Mouse (Mus musculus) forebrain, embryonic 12.5 days (tissue): ENCODE measurements around the gene Myl3. TPM values are rescaled to one million over a fixed set of nuclear protein-coding genes. Genes with fewer than 3 reads are reported as not detected.

ENCODE experiments used
- ATAC-seq: fragments of 200-750 bp; cut with Nextera tagmentation; 2 replicates; pipeline ENCODE4 v1.8.0; 2017; ENCODE audit warnings: moderate TSS enrichment; ENCODE audit not compliant: low FRiP score
- H3K27ac ChIP-seq: fragments of 300-500 bp; sonication (generic); 2 replicates; pipeline ENCODE4 v1.5.1; 2016; ENCODE audit warnings: mild to moderate bottlenecking
- H3K27me3 ChIP-seq: fragments of 300-500 bp; sonication (generic); 2 replicates; pipeline ENCODE4 v1.6.1; 2016; ENCODE audit warnings: mild to moderate bottlenecking
- H3K36me3 ChIP-seq: fragments of 300-500 bp; sonication (generic); replicated peaks from 2 replicates; pipeline ENCODE4 v1.6.1; 2016; ENCODE audit warnings: mild to moderate bottlenecking
- H3K4me1 ChIP-seq: fragments of 300-500 bp; sonication (generic); 2 replicates; pipeline ENCODE4 v1.6.1; 2016
- H3K4me2 ChIP-seq: fragments of 300-500 bp; sonication (generic); 2 replicates; pipeline ENCODE4 v1.6.1; 2016; ENCODE audit warnings: mild to moderate bottlenecking, moderate library complexity
- H3K4me3 ChIP-seq: fragments of 300-500 bp; sonication (generic); replicated peaks from 2 replicates; pipeline ENCODE4 v1.5.1; 2016; ENCODE audit warnings: mild to moderate bottlenecking
- H3K9ac ChIP-seq: fragments of 300-500 bp; sonication (generic); 2 replicates; pipeline ENCODE4 v1.6.1; 2016; ENCODE audit warnings: mild to moderate bottlenecking
- H3K9me3 ChIP-seq: fragments of 300-500 bp; sonication (generic); 2 replicates; pipeline ENCODE4 v1.6.1; 2016
- WGBS: fragments of 180-500 bp; shearing (Covaris S2); methylation state at CpG from one replicate; pipeline ENCODE4 v1.1.7; 2016; 5-methylcytosine and 5-hydroxymethylcytosine counted together
- polyA plus RNA-seq: library from polyadenylated mRNA; unstranded; fragments of >200 nt; fragmentation: Nextera tagmentation; extraction: Ambion mirVana; gene quantifications from 2 replicates; pipeline ENCODE4 v1.2.1, GENCODE M21; 2016

Gene Myl3
- polyA plus RNA-seq, 1 experiment from 2014 or later, result 1.3 TPM

- Histone ChIP-seq H3K4me1 (no peaks in the 10 kb centered on the region), H3K27me3 (no peaks in the 10 kb centered on the region), H3K4me3 (no peak overlapping the region), H3K36me3 (no peaks in the 10 kb centered on the region), H3K4me2 (no peak overlapping the region), H3K9me3 (no peaks in the 10 kb centered on the region), H3K27ac (no peak overlapping the region), H3K9ac (no peak overlapping the region)
- WGBS, result 77% methylated on average over 4 of the region's 4 CpGs
- ATAC-seq, result no peak
Observed at GRCm38 (mm10) chr9:110803294-110803693, 61.6 kb downstream of the Myl3 start.

GRCm38 (mm10) chr9:110810051-110810450 lies 68.4 kb downstream of the Myl3 start:
- no peak for ATAC-seq
- H3K36me3 ChIP-seq, result no peaks in the 10 kb centered on the region
- no peak overlapping the region for H3K27ac ChIP-seq
- 85% methylated on average over 4 of the region's 4 CpGs for WGBS
- no peak overlapping the region for H3K4me3 ChIP-seq
- no peaks in the 10 kb centered on the region for H3K27me3 ChIP-seq
- H3K9me3 ChIP-seq, result no peaks in the 10 kb centered on the region
- H3K4me1 ChIP-seq, result no peaks in the 10 kb centered on the region
- H3K4me2 ChIP-seq, result no peak overlapping the region
- H3K9ac ChIP-seq, result no peak overlapping the region

GRCm38 (mm10) chr9:110813789-110814188 lies 72.1 kb downstream of the Myl3 start, which contains the start of gene Prss44:
Gene Prss44, plus strand, starts transcription at chr9:110813994.
- H3K4me1 ChIP-seq, result no peaks in the 10 kb centered on the region
- H3K9ac ChIP-seq, result no peak within 1 kb of the TSS
- no peaks in the 10 kb centered on the region for H3K36me3 ChIP-seq
- H3K27ac ChIP-seq, result no peak within 1 kb of the TSS
- no peak within 1 kb of the TSS for H3K4me3 ChIP-seq
- no peaks in the 10 kb centered on the region for H3K27me3 ChIP-seq
- WGBS, result 74% methylated on average over 18 of the region's 18 CpGs
- no peaks in the 10 kb centered on the region for H3K9me3 ChIP-seq
- H3K4me2 ChIP-seq, result no peak within 1 kb of the TSS
- no peak for ATAC-seq

Other genes with a start within 250 kb of the Myl3 start
- gene Setd2, start 209.3 kb upstream of the Myl3 start, polyA plus RNA-seq, result 45.0 and 49.7 TPM in 2 replicates
- gene Nradd, start 117.4 kb upstream of the Myl3 start, polyA plus RNA-seq, result 31.0 and 32.0 TPM in 2 replicates
- gene Nbeal2, start 87.7 kb upstream of the Myl3 start, polyA plus RNA-seq, result 2.0 and 2.3 TPM in 2 replicates
- 139 and 143 TPM in 2 replicates for gene Ccdc12, start 85.4 kb upstream of the Myl3 start, polyA plus RNA-seq
- gene Pth1r, start 5.3 kb downstream of the Myl3 start, polyA plus RNA-seq, result 16.1 and 18.6 TPM in 2 replicates
- not detected in 2 replicates for gene Prss42, start 56.3 kb downstream of the Myl3 start, polyA plus RNA-seq
- not detected in 2 replicates for gene Prss44, start 72.1 kb downstream of the Myl3 start, polyA plus RNA-seq
- not detected in 2 replicates for gene Prss43, start 84.8 kb downstream of the Myl3 start, polyA plus RNA-seq
- not detected in 2 replicates for gene Prss45, start 92.7 kb downstream of the Myl3 start, polyA plus RNA-seq
- not detected in 2 replicates for gene Prss46, start 102.6 kb downstream of the Myl3 start, polyA plus RNA-seq
- 0.17 TPM in 1 of 2 replicates, not detected in the other for gene Prss50, start 116.1 kb downstream of the Myl3 start, polyA plus RNA-seq
- 1.2 and 1.7 TPM in 2 replicates for gene Als2cl, start 138.0 kb downstream of the Myl3 start, polyA plus RNA-seq
- gene Tmie, start 138.3 kb downstream of the Myl3 start, polyA plus RNA-seq, result 0.42 and 0.43 TPM in 2 replicates
- gene Fam240a, start 175.0 kb downstream of the Myl3 start, polyA plus RNA-seq, result not detected in 2 replicates
- gene Tdgf1, start 204.3 kb downstream of the Myl3 start, polyA plus RNA-seq, result not detected in 2 replicates
- not detected in 2 replicates for gene Lrrc2, start 209.7 kb downstream of the Myl3 start, polyA plus RNA-seq
- not detected in 2 replicates for gene Rtp3, start 248.7 kb downstream of the Myl3 start, polyA plus RNA-seq